Mouse (Mus musculus) hindbrain, embryonic 13.5 days (tissue): Measurements from ENCODE around the gene Gm20807. TPM values are rescaled to one million over a fixed set of nuclear protein-coding genes. Genes with fewer than 3 reads are reported as not detected.
"Not testable (repeated sequence)": the region's sequence is repeated elsewhere in the genome, so short reads cannot be mapped to it uniquely, and the experiment has no call there.

ENCODE experiments used
- ATAC-seq: fragments of 200-750 bp; cut with Nextera tagmentation; 2 replicates; pipeline ENCODE4 v1.8.0; 2017; ENCODE audit warnings: moderate TSS enrichment; ENCODE audit not compliant: low FRiP score
- H3K27ac ChIP-seq: fragments of 300-500 bp; sonication (generic); 2 replicates; pipeline ENCODE4 v1.5.1; 2015; ENCODE audit warnings: inconsistent platforms, mild to moderate bottlenecking, moderate library complexity
- H3K27me3 ChIP-seq: fragments of 300-500 bp; sonication (generic); 2 replicates; pipeline ENCODE4 v1.6.1; 2015; ENCODE audit warnings: mild to moderate bottlenecking, inconsistent platforms
- H3K36me3 ChIP-seq: fragments of 300-500 bp; sonication (generic); 2 replicates; pipeline ENCODE4 v1.6.1; 2015; ENCODE audit warnings: mild to moderate bottlenecking, inconsistent platforms
- H3K4me1 ChIP-seq: fragments of 300-500 bp; sonication (generic); replicated peaks from 2 replicates; pipeline ENCODE4 v1.6.1; 2015; ENCODE audit warnings: inconsistent platforms
- H3K4me2 ChIP-seq: fragments of 300-500 bp; sonication (generic); 2 replicates; pipeline ENCODE4 v1.6.1; 2015; ENCODE audit warnings: inconsistent platforms, mild to moderate bottlenecking, moderate library complexity
- H3K4me3 ChIP-seq: fragments of 300-500 bp; sonication (generic); 2 replicates; pipeline ENCODE4 v1.5.1; 2015; ENCODE audit warnings: mild to moderate bottlenecking, inconsistent platforms
- H3K9ac ChIP-seq: fragments of 300-500 bp; sonication (generic); 2 replicates; pipeline ENCODE4 v1.6.1; 2015; ENCODE audit warnings: mild to moderate bottlenecking, inconsistent platforms
- H3K9me3 ChIP-seq: fragments of 300-500 bp; sonication (generic); 2 replicates; pipeline ENCODE4 v1.6.1; 2016; ENCODE audit warnings: inconsistent platforms
- polyA plus RNA-seq: library from polyadenylated mRNA; unstranded; fragments of >200 nt; fragmentation: Nextera tagmentation; extraction: Ambion mirVana; gene quantifications from 2 replicates; pipeline ENCODE4 v1.2.1, GENCODE M21; 2015

Gm20807 gene
- polyA plus RNA-seq: not detected in 2 replicates

- not testable (repeated sequence) for H3K9ac ChIP-seq, H3K4me2 ChIP-seq, H3K36me3 ChIP-seq, H3K4me3 ChIP-seq, ATAC-seq, H3K27me3 ChIP-seq, H3K9me3 ChIP-seq, H3K4me1 ChIP-seq, H3K27ac ChIP-seq
These were observed at the start of gene Gm20807 for GRCm38 (mm10) chrY:13042591-13042990. Gene Gm20807, plus strand, starts transcription at chrY:13042891.

Other genes starting within 250 kb of the Gm20807 start
- not detected in 2 replicates for gene Gm21891, start 90.6 kb downstream of the Gm20807 start, polyA plus RNA-seq
- gene Gm21425, start 119.1 kb downstream of the Gm20807 start, polyA plus RNA-seq: not detected in 2 replicates
- gene Gm21828, start 181.0 kb downstream of the Gm20807 start, polyA plus RNA-seq: not detected in 2 replicates
- not detected in 2 replicates for gene Gm21440, start 209.5 kb downstream of the Gm20807 start, polyA plus RNA-seq
- not detected in 2 replicates for gene Gm21454, start 209.6 kb downstream of the Gm20807 start, polyA plus RNA-seq